In genomic region chr5:84510144-84510543, GRCm38 (mm10) we compare ENCODE assay signal across 27 mouse cellular contexts.
DNase-seq lines count a peak whose midpoint lies in the region; ATAC-seq and TF ChIP-seq lines count a peak whose summit lies in the region.
"Had no signal": no experiment of that assay in that cellular context is flagged by ENCODE, and none has a peak within 500 bp of the region (broad histone marks: within the 10 kb centered on the region; RNA-seq: fewer than 3 reads in every experiment).

No protein-coding gene starts in this region.

- H3K4me2 ChIP-seq in forebrain, embryonic 12.5 days, result no peak overlapping the region
- H3K4me2 ChIP-seq in midbrain, embryonic 11.5 days, result no peak overlapping the region
- H3K4me2 ChIP-seq in midbrain, postnatal 0 days (ENCODE audit: low read depth, low read length, poor library complexity, severe bottlenecking), result no peak overlapping the region
- no peak overlapping the region for H3K4me2 ChIP-seq in embryonic facial prominence, embryonic 13.5 days
- H3K4me2 ChIP-seq: heart, embryonic 13.5 days; hindbrain, embryonic 14.5 days had no signal

- H3K27ac ChIP-seq in forebrain, embryonic 12.5 days, result no peak overlapping the region
- H3K27ac ChIP-seq in forebrain, embryonic 10.5 days, result no peak overlapping the region
- no peak overlapping the region for H3K27ac ChIP-seq in midbrain, embryonic 11.5 days (ENCODE audit: low read depth, low read length)
- H3K27ac ChIP-seq in midbrain, postnatal 0 days (ENCODE audit: low read depth, low read length), result no peak overlapping the region
- H3K27ac ChIP-seq in embryonic facial prominence, embryonic 13.5 days, result no peak overlapping the region
- H3K27ac ChIP-seq: gastrocnemius, adult 2 months; heart, embryonic 13.5 days; hindbrain, embryonic 14.5 days; hindbrain, postnatal 0 days had no signal

- H3K36me3 ChIP-seq in forebrain, embryonic 12.5 days (replicated peaks), result no peaks in the 10 kb centered on the region
- no peaks in the 10 kb centered on the region for H3K36me3 ChIP-seq in forebrain, embryonic 10.5 days (replicated peaks)
- H3K36me3 ChIP-seq in midbrain, embryonic 11.5 days (ENCODE audit: control insufficient read depth, insufficient read depth, low read length), result no peaks in the 10 kb centered on the region
- H3K36me3 ChIP-seq in midbrain, postnatal 0 days (ENCODE audit: insufficient read depth, low read length), result no peaks in the 10 kb centered on the region
- H3K36me3 ChIP-seq in embryonic facial prominence, embryonic 13.5 days, result no peaks in the 10 kb centered on the region
- H3K36me3 ChIP-seq: heart, embryonic 13.5 days had no signal

- 90% methylated on average over 5 of the region's 5 CpGs for WGBS in forebrain, embryonic 12.5 days
- WGBS in forebrain, embryonic 10.5 days, result 89% methylated on average over 5 of the region's 5 CpGs
- WGBS in midbrain, embryonic 11.5 days, result 87% methylated on average over 5 of the region's 5 CpGs
- 90% methylated on average over 5 of the region's 5 CpGs for WGBS in midbrain, postnatal 0 days
- 81% methylated on average over 5 of the region's 5 CpGs for WGBS in embryonic facial prominence, embryonic 13.5 days

- peaks cover 3% of the 10 kb centered on the region; the same call in 1 of the 2 replicates for H3K9me3 ChIP-seq in forebrain, embryonic 12.5 days
- H3K9me3 ChIP-seq in forebrain, embryonic 10.5 days, result no peaks in the 10 kb centered on the region
- no peaks in the 10 kb centered on the region for H3K9me3 ChIP-seq in midbrain, embryonic 11.5 days (ENCODE audit: control insufficient read depth, low read length)
- no peaks in the 10 kb centered on the region for H3K9me3 ChIP-seq in midbrain, postnatal 0 days (ENCODE audit: low read length)
- H3K9me3 ChIP-seq in embryonic facial prominence, embryonic 13.5 days, result no peaks in the 10 kb centered on the region

- no peak overlapping the region for H3K9ac ChIP-seq in forebrain, embryonic 12.5 days
- H3K9ac ChIP-seq in midbrain, embryonic 11.5 days (ENCODE audit: low read length), result no peak overlapping the region
- H3K9ac ChIP-seq in midbrain, postnatal 0 days (replicated peaks; ENCODE audit: low read length, poor library complexity, severe bottlenecking), result no peak overlapping the region
- H3K9ac ChIP-seq in embryonic facial prominence, embryonic 13.5 days, result no peak overlapping the region
- H3K9ac ChIP-seq: heart, embryonic 13.5 days; hindbrain, embryonic 14.5 days had no signal

- H3K4me1 ChIP-seq in forebrain, embryonic 12.5 days, result no peaks in the 10 kb centered on the region
- H3K4me1 ChIP-seq in forebrain, embryonic 10.5 days, result no peaks in the 10 kb centered on the region
- H3K4me1 ChIP-seq in midbrain, embryonic 11.5 days (ENCODE audit: control insufficient read depth, insufficient read depth, low read length), result no peaks in the 10 kb centered on the region
- H3K4me1 ChIP-seq in midbrain, postnatal 0 days (ENCODE audit: insufficient read depth, low read length), result no peaks in the 10 kb centered on the region
- no peaks in the 10 kb centered on the region for H3K4me1 ChIP-seq in embryonic facial prominence, embryonic 13.5 days
- H3K4me1 ChIP-seq: heart, embryonic 13.5 days had no signal

- no peak for TF ChIP-seq CTCF in midbrain, postnatal 0 days (IDR thresholded peaks at IDR 0.05)

- 0 out of 2 replicates have a peak, but pooled peaks have one; percentile 23 for ATAC-seq in forebrain, embryonic 12.5 days (ENCODE audit: low FRiP score)
- ATAC-seq in midbrain, embryonic 11.5 days (ENCODE audit: low FRiP score), result 0 out of 2 replicates have a peak, but pooled peaks have one; percentile 14
- ATAC-seq in midbrain, postnatal 0 days (ENCODE audit: low FRiP score), result no peak
- 0 out of 2 replicates have a peak, but pooled peaks have one; percentile 56 for ATAC-seq in embryonic facial prominence, embryonic 13.5 days (ENCODE audit: insufficient number of reproducible peaks, insufficient read depth, low FRiP score, low TSS enrichment, low read depth)
- ATAC-seq: activated CD4-positive, CD25-positive, alpha-beta regulatory T cell, adult 4 months; forebrain, embryonic 16.5 days; hindbrain, postnatal 0 days; inflammation-experienced regulatory T-cells, adult 6 months; intestine, embryonic 16.5 days had no signal

- H3K4me3 ChIP-seq in forebrain, embryonic 12.5 days (replicated peaks), result no peak overlapping the region
- no peak overlapping the region for H3K4me3 ChIP-seq in forebrain, embryonic 10.5 days
- H3K4me3 ChIP-seq in midbrain, embryonic 11.5 days (ENCODE audit: low read depth, low read length), result no peak overlapping the region
- H3K4me3 ChIP-seq in midbrain, postnatal 0 days (ENCODE audit: low read depth, low read length), result no peak overlapping the region
- H3K4me3 ChIP-seq in embryonic facial prominence, embryonic 13.5 days, result no peak overlapping the region
- H3K4me3 ChIP-seq: erythroblast, embryonic 14.5 days; gastrocnemius, adult 2 months; heart, embryonic 13.5 days had no signal

- no peak for DNase-seq in forebrain, embryonic 10.5 days (ENCODE audit: extremely low spot score, low spot score)
- no peak for DNase-seq in midbrain, embryonic 11.5 days (ENCODE audit: low spot score, missing footprints)
- no peak for DNase-seq in midbrain, postnatal 0 days (ENCODE audit: low spot score)
- DNase-seq in CD4-positive helper T cell, adult 2 months (ENCODE audit: low read depth, low spot score), result peak; percentile 2
- no peak for DNase-seq in left cerebral cortex, adult 18-20 months (ENCODE audit: low spot score in 2 of 2)
- DNase-seq: adrenal gland, adult 8-10 months; adrenal gland, postnatal 25 days; cerebellum, adult 11-12 months; cerebellum, adult 8-10 months; cerebellum, postnatal 10 days; cerebellum, postnatal 36 days; embryo, embryonic 11 days; gastrocnemius, adult 2 months; gastrocnemius, postnatal 14 days; heart, adult 18-20 months; heart, postnatal 14 days; heart, postnatal 4 days had no signal

- no peaks in the 10 kb centered on the region for H3K27me3 ChIP-seq in forebrain, embryonic 12.5 days
- no peaks in the 10 kb centered on the region for H3K27me3 ChIP-seq in forebrain, embryonic 10.5 days (ENCODE audit: poor library complexity, severe bottlenecking)
- no peaks in the 10 kb centered on the region for H3K27me3 ChIP-seq in midbrain, embryonic 11.5 days (ENCODE audit: control insufficient read depth, insufficient read depth, low read length)
- no peaks in the 10 kb centered on the region for H3K27me3 ChIP-seq in midbrain, postnatal 0 days (ENCODE audit: insufficient read depth, low read length)
- no peaks in the 10 kb centered on the region for H3K27me3 ChIP-seq in embryonic facial prominence, embryonic 13.5 days
- H3K27me3 ChIP-seq: heart, embryonic 13.5 days had no signal
